Mouse (Mus musculus): Measurements from ENCODE around the gene Adk. TPM values are rescaled to one million over a fixed set of nuclear protein-coding genes. Genes with fewer than 3 reads are reported as not detected.
"Not testable (repeated sequence)": the region's sequence is repeated elsewhere in the genome, so short reads cannot be mapped to it uniquely, and the experiment has no call there.

Adk gene
- polyA plus RNA-seq, 1 experiment from 2014 or later = 131 TPM

DNA sequence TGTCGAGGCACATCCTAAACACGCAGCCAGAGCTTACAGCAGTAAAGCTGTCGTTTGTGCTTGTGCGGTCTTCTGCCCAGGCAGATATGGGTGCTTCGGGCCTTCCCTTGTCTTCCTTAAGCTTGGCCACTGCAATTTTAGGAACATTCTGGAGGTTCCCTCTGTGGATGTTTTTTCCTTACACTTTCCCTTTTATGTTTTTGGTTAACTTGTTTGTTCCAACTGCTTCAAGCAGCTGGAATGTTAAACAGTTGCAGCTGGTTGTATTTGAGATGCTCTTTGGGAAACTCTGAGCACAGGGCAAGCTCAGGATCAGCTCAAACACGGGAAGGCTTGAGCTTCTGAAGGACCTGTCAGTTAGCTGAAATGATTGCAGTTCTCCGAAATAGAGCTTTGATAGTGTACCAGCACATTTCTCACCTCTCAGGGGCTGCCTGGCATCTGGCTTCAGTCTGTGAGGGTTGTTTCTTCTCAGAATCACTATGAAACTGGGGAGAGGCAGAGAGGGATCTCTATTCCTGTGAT is 34.5 kb downstream of the Adk start:
- Histone ChIP-seq H3K27ac (replicated peaks; ENCODE audit: low read depth, low read length) (peak overlapping the region; percentile 94), H3K4me3 (ENCODE audit: low read depth, low read length) (no peak overlapping the region), H3K27me3 (replicated peaks; ENCODE audit: control insufficient read depth, insufficient read depth, low read length) (no peaks in the 10 kb centered on the region), H3K9ac (ENCODE audit: low read depth, low read length) (peak overlapping the region; percentile 16; the same call in 1 of the 2 replicates), H3K4me2 (ENCODE audit: low read depth, low read length) (peak overlapping the region; percentile 23), H3K36me3 (ENCODE audit: control insufficient read depth, insufficient read depth, low read length) (no peaks in the 10 kb centered on the region), H3K4me1 (ENCODE audit: control insufficient read depth, insufficient read depth, low read length) (peaks cover 33% of the 10 kb centered on the region), H3K9me3 (ENCODE audit: control insufficient read depth, low read length) (no peaks in the 10 kb centered on the region)
- ATAC-seq (ENCODE audit: low read depth) = peak; percentile 67
- WGBS = 17% methylated on average over 7 of the region's 7 CpGs
- DNase-seq (ENCODE audit: low spot score) = peak; percentile 84

DNA sequence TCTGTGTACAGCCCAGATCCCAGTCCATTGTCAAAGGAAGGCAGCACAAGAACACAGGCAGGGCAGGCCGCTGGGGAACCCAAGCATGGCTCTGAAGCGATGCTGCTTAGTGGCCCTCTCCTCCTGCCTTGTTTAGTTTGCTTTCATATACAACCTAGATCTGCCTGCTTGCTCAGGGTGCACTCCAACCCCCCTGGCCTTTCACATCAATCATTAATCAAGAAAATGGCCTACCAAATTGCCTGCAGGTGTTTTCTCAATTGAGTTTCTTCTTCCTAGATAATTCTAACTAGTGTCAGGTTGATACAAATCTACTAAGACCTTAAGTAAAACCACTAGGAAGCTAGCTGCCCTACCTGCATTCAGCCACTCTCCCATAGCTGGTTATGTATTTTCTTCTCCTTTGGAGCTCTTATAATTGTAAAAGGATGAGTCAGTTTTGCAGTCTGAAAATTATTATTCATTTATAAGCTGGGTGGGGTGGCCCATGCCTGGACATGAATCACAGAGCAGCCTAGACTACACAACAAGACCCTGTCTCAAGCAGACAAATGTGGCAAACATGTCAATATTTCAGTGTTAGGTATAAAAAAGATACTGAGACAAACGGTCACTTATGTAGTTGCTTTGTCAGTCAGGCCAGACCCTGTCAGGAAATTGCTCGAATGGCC is 35.2 kb downstream of the Adk start:
- DNase-seq (ENCODE audit: low spot score) = no peak
- H3K27ac ChIP-seq (replicated peaks; ENCODE audit: low read depth, low read length) = peak overlapping the region; percentile 94
- no peaks in the 10 kb centered on the region for H3K27me3 ChIP-seq (replicated peaks; ENCODE audit: control insufficient read depth, insufficient read depth, low read length)
- peaks cover 33% of the 10 kb centered on the region for H3K4me1 ChIP-seq (ENCODE audit: control insufficient read depth, insufficient read depth, low read length)
- H3K4me3 ChIP-seq (ENCODE audit: low read depth, low read length) = no peak overlapping the region
- ATAC-seq (ENCODE audit: low read depth) = no peak
- H3K4me2 ChIP-seq (ENCODE audit: low read depth, low read length) = no peak overlapping the region; the same call in 1 of the 2 replicates
- H3K36me3 ChIP-seq (ENCODE audit: control insufficient read depth, insufficient read depth, low read length) = peaks cover 4% of the 10 kb centered on the region
- 27% methylated on average over 4 of the region's 4 CpGs for WGBS
- H3K9ac ChIP-seq (ENCODE audit: low read depth, low read length) = peak overlapping the region; percentile 14; the same call in 1 of the 2 replicates
- H3K9me3 ChIP-seq (ENCODE audit: control insufficient read depth, low read length) = no peaks in the 10 kb centered on the region

DNA sequence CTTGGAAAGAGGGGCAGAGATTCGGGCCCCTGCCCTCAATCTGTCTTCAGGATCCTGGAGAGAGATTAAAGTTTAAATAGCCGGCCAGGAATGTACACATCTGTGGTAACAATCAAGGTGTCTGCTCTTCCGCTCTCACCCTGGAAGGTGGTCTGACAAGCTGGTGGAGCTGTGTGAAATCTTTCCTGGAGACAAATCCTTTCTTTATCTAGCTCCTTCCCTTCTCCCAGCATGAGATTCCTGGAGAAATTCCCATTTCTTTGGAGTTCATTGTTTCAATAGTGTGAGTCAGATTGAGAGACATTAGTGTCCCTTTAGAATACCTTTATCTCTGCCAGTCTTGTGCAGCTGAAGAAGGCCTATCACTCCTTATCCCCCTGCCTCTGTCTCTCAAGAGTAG is 36.4 kb downstream of the Adk start:
- H3K27ac ChIP-seq (replicated peaks; ENCODE audit: low read depth, low read length) = 0 out of 2 replicates have a peak overlapping the region, but pooled peaks have one; percentile 94

DNA sequence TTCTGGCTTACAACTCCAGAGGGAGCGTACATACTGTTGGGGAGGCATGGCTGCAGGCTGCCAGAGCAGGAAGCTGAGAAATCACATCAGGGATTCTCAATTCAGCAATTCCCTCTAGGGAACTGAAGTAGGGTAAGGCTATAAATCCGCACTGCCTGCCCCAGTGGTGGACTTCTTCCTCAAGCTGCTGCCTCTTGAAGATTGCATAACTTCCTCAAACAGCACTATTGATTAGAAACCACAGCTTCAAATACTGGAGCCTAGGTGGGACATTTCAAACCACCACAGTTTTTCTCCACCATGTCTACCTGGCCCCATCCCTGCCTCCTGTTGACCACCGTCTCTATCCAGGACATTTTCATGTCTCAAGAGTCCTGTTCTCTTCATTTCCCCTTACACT is 38.0 kb downstream of the Adk start:
- DNase-seq (ENCODE audit: low spot score) (no peak), ATAC-seq (ENCODE audit: low read depth) (no peak)
- Histone ChIP-seq H3K27ac (replicated peaks; ENCODE audit: low read depth, low read length) (no peak overlapping the region), H3K4me1 (ENCODE audit: control insufficient read depth, insufficient read depth, low read length) (peaks cover 33% of the 10 kb centered on the region), H3K36me3 (ENCODE audit: control insufficient read depth, insufficient read depth, low read length) (peaks cover 12% of the 10 kb centered on the region), H3K9me3 (ENCODE audit: control insufficient read depth, low read length) (no peaks in the 10 kb centered on the region), H3K9ac (ENCODE audit: low read depth, low read length) (no peak overlapping the region), H3K27me3 (replicated peaks; ENCODE audit: control insufficient read depth, insufficient read depth, low read length) (no peaks in the 10 kb centered on the region), H3K4me2 (ENCODE audit: low read depth, low read length) (no peak overlapping the region), H3K4me3 (ENCODE audit: low read depth, low read length) (no peak overlapping the region)
- WGBS = 69% methylated on average over 3 of the region's 3 CpGs

More for the DNA sequence above, 36.4 kb downstream of the Adk start:
- Histone ChIP-seq H3K27me3 (replicated peaks; ENCODE audit: control insufficient read depth, insufficient read depth, low read length) (no peaks in the 10 kb centered on the region), H3K9ac (ENCODE audit: low read depth, low read length) (no peak overlapping the region), H3K9me3 (ENCODE audit: control insufficient read depth, low read length) (no peaks in the 10 kb centered on the region), H3K36me3 (ENCODE audit: control insufficient read depth, insufficient read depth, low read length) (peaks cover 12% of the 10 kb centered on the region), H3K4me2 (ENCODE audit: low read depth, low read length) (no peak overlapping the region), H3K4me3 (ENCODE audit: low read depth, low read length) (no peak overlapping the region), H3K4me1 (ENCODE audit: control insufficient read depth, insufficient read depth, low read length) (peaks cover 33% of the 10 kb centered on the region)
- WGBS = 42% methylated on average over 3 of the region's 3 CpGs
- ATAC-seq (ENCODE audit: low read depth) = no peak
- DNase-seq (ENCODE audit: low spot score) = no peak

DNA sequence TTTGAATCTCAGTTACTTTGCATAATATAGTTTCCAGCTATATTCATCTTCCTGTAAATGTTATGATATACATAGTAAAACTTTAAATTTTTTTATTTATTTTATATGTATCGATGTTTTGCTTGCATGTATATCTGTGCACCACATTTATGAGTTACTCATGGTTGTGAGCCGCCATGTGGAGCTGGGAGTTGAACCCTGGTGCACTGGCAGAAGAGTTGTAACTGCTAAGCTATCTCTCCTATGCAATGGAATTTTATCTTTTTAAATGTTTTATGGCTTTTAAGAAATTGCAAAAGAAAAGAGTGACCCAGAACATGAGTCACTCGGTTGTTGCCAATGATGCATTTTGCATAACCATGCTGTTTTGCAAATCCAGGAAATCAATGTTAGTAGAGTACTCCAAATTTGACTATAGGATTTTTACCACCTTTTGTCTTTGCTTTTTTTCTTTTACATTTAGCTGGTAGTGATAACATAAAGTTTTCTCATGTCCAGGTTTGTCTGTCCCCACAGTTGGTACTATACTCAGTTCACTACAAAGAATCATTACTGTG is 38.6 kb downstream of the Adk start:
- WGBS = 88% methylated on average over 3 of the region's 3 CpGs
- DNase-seq (ENCODE audit: low spot score) (no peak), ATAC-seq (ENCODE audit: low read depth) (no peak)
- H3K36me3 ChIP-seq (ENCODE audit: control insufficient read depth, insufficient read depth, low read length) = peaks cover 12% of the 10 kb centered on the region
- no peak overlapping the region for H3K4me2 ChIP-seq (ENCODE audit: low read depth, low read length)
- no peak overlapping the region for H3K27ac ChIP-seq (replicated peaks; ENCODE audit: low read depth, low read length)
- no peaks in the 10 kb centered on the region for H3K27me3 ChIP-seq (replicated peaks; ENCODE audit: control insufficient read depth, insufficient read depth, low read length)
- peaks cover 30% of the 10 kb centered on the region for H3K4me1 ChIP-seq (ENCODE audit: control insufficient read depth, insufficient read depth, low read length)
- no peak overlapping the region for H3K4me3 ChIP-seq (ENCODE audit: low read depth, low read length)
- no peak overlapping the region for H3K9ac ChIP-seq (ENCODE audit: low read depth, low read length)
- no peaks in the 10 kb centered on the region for H3K9me3 ChIP-seq (ENCODE audit: control insufficient read depth, low read length)

DNA sequence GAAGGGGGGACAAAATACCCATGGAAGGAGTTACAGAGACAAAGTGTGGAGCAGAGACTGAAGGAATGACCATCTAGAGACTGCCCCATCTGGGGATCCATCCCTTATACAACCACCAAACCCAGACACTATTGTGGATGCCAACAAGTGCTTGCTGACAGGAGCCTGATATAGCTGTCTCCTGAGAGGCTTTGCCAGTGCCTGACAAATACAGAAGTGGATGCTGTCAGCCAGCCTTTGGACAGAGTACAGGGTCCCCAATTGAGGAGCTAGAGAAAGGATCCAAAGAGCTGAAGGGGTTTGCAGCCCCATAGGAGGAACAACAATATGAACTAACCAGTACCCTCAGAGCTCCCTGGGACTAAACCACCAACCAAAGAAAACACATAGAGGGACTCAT is 41.8 kb downstream of the Adk start:
- not testable (repeated sequence) for DNase-seq (ENCODE audit: low spot score); H3K4me3 ChIP-seq (ENCODE audit: low read depth, low read length); ATAC-seq (ENCODE audit: low read depth); H3K4me2 ChIP-seq (ENCODE audit: low read depth, low read length); H3K27ac ChIP-seq (replicated peaks; ENCODE audit: low read depth, low read length); H3K9ac ChIP-seq (ENCODE audit: low read depth, low read length); H3K27me3 ChIP-seq (replicated peaks; ENCODE audit: control insufficient read depth, insufficient read depth, low read length); H3K9me3 ChIP-seq (ENCODE audit: control insufficient read depth, low read length); H3K4me1 ChIP-seq (ENCODE audit: control insufficient read depth, insufficient read depth, low read length)
- peaks cover 12% of the 10 kb centered on the region for H3K36me3 ChIP-seq (ENCODE audit: control insufficient read depth, insufficient read depth, low read length)

DNA sequence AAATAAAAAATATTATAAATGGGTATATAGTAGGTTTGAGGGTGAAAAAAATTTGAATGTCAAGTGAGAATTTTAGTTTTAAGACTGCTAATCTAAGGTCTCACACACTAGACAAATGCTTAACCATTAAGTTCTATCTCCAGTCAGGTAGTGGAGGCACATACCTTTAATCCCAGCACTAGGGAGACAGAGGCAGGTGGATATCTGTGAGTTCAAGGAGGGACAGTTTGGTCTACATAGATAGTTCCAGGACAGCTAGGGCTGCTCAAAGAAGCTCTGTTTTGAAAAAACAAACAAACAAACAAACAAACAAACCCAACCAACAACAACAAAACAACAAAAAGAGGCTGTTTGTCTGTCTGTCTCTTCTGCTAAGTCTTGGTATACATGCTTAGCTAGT is 43.9 kb downstream of the Adk start:
- Histone ChIP-seq H3K9me3 (ENCODE audit: control insufficient read depth, low read length) (no peaks in the 10 kb centered on the region), H3K9ac (ENCODE audit: low read depth, low read length) (no peak overlapping the region), H3K27me3 (replicated peaks; ENCODE audit: control insufficient read depth, insufficient read depth, low read length) (no peaks in the 10 kb centered on the region), H3K27ac (replicated peaks; ENCODE audit: low read depth, low read length) (no peak overlapping the region), H3K4me1 (ENCODE audit: control insufficient read depth, insufficient read depth, low read length) (peaks cover 13% of the 10 kb centered on the region; the same call in 1 of the 2 replicates), H3K4me3 (ENCODE audit: low read depth, low read length) (no peak overlapping the region), H3K36me3 (ENCODE audit: control insufficient read depth, insufficient read depth, low read length) (peaks cover 12% of the 10 kb centered on the region), H3K4me2 (ENCODE audit: low read depth, low read length) (no peak overlapping the region)
- no peak for ATAC-seq (ENCODE audit: low read depth)
- DNase-seq (ENCODE audit: low spot score) = no peak

DNA sequence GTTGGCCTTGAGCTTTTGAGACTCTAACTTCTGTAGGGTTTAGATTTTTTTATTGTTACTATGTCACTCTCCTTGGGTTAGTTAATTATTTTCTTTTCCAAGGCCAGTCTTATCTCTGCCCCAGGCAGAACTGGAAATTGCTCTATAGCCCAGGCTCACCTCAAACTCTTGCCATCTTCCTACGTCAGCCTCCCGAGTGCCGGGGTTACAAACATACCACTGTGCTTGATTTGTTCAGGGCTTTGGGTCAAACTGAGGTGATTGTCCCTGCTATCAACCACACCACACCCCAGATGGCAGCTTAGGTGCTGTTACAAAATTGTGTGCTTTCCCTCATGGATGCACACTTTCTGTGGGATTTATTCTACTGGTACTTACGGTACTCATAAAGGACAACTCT is 44.3 kb downstream of the Adk start:
- Histone ChIP-seq H3K4me1 (ENCODE audit: control insufficient read depth, insufficient read depth, low read length) (peaks cover 13% of the 10 kb centered on the region; the same call in 1 of the 2 replicates), H3K4me2 (ENCODE audit: low read depth, low read length) (no peak overlapping the region), H3K27me3 (replicated peaks; ENCODE audit: control insufficient read depth, insufficient read depth, low read length) (no peaks in the 10 kb centered on the region), H3K36me3 (ENCODE audit: control insufficient read depth, insufficient read depth, low read length) (peaks cover 12% of the 10 kb centered on the region), H3K9me3 (ENCODE audit: control insufficient read depth, low read length) (no peaks in the 10 kb centered on the region), H3K27ac (replicated peaks; ENCODE audit: low read depth, low read length) (no peak overlapping the region), H3K4me3 (ENCODE audit: low read depth, low read length) (no peak overlapping the region), H3K9ac (ENCODE audit: low read depth, low read length) (no peak overlapping the region)
- DNase-seq (ENCODE audit: low spot score) = no peak
- WGBS = 68% methylated on average over 4 of the region's 4 CpGs
- no peak for ATAC-seq (ENCODE audit: low read depth)

DNA sequence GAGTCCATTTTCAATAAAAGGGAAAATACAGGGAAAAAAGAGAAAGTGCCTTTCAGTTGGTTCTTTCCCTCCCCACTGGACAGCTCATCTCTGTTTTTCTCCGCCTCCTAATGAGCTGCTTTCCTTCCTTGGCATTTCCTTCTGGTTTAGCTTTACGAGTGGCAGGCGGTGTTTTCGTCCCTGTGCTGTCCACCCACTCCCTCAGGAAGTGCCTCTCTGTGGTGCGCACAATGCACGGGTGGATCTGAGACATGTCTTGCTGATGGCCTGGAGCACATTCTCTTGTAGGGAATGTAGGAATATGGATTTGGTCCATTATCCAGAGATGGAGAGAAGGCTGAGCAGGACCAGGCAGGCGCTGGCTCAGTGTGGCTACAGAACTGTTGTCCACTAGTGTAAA is 47.0 kb downstream of the Adk start:
- DNase-seq (ENCODE audit: low spot score) = no peak
- Histone ChIP-seq H3K27me3 (replicated peaks; ENCODE audit: control insufficient read depth, insufficient read depth, low read length) (no peaks in the 10 kb centered on the region), H3K4me2 (ENCODE audit: low read depth, low read length) (peak overlapping the region; percentile 15; the same call in 1 of the 2 replicates), H3K9ac (ENCODE audit: low read depth, low read length) (no peak overlapping the region), H3K27ac (replicated peaks; ENCODE audit: low read depth, low read length) (no peak overlapping the region), H3K9me3 (ENCODE audit: control insufficient read depth, low read length) (no peaks in the 10 kb centered on the region), H3K36me3 (ENCODE audit: control insufficient read depth, insufficient read depth, low read length) (no peaks in the 10 kb centered on the region), H3K4me1 (ENCODE audit: control insufficient read depth, insufficient read depth, low read length) (peaks cover 13% of the 10 kb centered on the region; the same call in 1 of the 2 replicates), H3K4me3 (ENCODE audit: low read depth, low read length) (no peak overlapping the region)
- 38% methylated on average over 7 of the region's 7 CpGs for WGBS
- ATAC-seq (ENCODE audit: low read depth) = no peak

Data from embryonic facial prominence, embryonic 14.5 days (tissue).